Mouse (Mus musculus) NIH3T3 (cell line): ENCODE measurements at regions not wholly inside any gene's neighbourhood (a gene's known extent, or its start where the extent isn't known, plus 50 kb on each side); places are given as distances from the start of the nearest gene placed in this dataset.
A peak's percentile ranks its signal among the peaks of the same experiment; 100 is the strongest.
"Not testable (repeated sequence)": the region's sequence is repeated elsewhere in the genome, so short reads cannot be mapped to it uniquely, and the experiment has no call there.

Experiments used
- DNase-seq: peaks from one replicate; pipeline ENCODE4 v3.0.0-alpha.2; 2012; ENCODE audit warnings: low read depth

DNA sequence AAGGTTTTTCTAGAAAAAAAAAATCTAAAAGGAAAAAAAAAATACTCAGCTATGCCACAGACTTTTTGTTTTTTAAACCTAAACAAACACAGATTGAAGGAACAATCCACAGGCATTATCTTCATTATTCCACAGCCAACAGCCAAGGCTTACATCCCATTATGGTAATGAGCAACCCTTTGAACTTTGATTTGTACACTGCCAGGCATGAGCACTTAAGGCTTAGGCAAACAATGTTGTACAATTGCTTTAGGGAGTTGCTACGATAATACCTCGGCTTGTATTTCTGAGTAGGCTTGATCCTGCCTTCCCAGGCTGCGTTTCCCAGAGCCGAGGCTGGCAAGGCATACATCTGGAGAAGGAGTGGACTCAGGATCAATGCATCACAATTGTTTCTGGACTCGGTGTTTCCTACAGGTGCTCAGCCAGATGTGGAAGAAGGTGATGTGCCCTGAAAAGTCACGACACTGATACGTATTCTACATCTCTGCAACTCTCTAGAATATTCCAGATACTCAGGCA, 409.0 kb upstream of the Igfbp7 start:
- DNase-seq, result no peak

DNA sequence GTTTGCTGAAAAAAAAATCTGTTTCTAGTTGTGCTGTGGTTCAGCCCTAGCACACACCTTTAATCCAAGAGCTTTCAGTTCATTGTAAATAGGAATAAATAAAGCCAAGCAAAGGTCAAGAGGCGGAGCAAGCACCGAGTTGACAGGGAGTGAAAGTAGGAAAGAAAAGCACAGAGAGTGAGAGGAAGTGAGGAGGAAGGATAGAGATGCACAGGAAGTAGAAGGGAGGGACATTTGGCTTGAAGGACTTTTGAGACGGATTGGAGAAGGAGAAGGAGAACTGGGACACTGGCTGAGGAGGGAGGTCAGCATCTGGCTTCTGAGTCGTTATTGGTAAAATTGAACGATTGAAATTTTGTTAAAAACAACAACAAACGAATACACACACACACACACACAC, 402.0 kb upstream of the Igfbp7 start:
- peak; percentile 11 for DNase-seq

DNA sequence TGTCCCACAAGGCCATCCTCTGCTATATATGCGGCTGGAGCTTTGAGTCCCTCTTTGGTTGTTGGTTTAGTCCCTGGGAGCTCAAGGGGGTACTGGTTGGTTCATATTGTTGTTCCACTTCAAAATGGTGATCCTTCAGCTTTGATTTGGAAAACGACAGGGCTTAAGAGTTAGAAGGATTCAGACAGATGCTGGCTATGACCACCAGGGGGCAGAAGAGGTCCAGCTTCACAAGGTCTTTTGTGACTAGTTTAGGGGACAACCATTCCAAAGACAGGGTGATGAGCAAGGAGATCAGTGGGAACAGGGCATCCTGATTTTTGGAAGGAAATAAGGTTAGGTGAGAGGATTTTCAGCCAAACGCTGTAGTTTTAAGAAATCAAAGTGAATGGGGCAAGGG, 399.9 kb upstream of the Igfbp7 start:
- peak; percentile 72 for DNase-seq

DNA sequence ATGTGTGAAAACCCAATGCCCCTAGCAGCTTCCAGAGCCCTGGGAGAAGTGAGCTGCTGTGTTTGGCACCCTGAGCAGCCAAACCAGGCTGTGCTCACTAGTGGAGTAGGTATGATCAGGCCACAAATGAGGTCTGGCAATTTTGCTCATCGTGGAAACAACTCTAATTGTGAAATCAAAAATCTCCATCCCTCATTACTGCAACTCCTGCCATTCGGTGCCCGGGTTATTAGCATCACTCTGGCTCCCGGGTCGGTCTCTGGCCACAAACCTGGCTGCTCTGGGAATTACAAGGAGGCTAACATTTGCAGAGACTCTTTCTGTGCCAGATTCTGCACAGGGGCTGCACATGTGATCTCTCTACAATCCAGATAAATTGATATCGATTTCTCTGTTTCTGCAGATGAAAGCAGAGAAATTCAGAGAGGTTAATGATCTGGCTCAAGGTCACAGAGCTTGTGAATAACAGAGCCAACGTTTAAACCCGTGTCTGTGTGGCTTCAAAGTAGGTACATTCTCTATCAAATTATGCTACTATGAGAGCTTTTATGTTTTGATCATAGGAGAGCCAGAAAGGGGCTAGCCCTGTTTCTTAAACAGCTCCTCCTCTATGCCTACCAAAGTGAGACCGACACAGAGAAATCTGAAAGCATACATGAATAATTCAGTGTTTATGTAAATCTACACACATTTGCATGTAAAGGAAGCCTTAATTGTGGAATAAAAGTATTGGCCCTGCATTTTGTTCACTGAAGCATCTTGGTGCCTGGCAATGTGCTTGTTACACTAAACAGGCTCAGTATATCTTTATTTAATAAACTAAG, 398.7 kb upstream of the Igfbp7 start:
- DNase-seq, result no peak

DNA sequence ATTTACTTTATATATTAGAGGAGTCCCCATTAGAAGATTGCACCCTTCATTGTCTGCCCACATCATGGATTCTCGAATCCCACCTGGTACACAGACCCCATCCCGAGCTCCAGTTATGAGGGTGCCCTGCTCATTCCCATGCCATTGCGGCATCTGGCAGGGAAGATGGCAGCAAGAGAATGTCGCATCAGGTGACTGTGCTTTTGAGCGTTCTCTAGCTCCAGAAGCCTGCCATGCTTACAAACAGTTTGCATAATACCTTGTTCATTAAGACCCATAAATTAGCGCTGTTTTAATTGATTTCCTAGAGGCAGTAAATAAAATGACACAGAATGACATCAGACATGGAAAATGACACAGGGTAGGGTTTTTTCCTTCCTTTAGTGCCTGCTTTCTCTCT, 398.0 kb upstream of the Igfbp7 start:
- DNase-seq, result no peak

DNA sequence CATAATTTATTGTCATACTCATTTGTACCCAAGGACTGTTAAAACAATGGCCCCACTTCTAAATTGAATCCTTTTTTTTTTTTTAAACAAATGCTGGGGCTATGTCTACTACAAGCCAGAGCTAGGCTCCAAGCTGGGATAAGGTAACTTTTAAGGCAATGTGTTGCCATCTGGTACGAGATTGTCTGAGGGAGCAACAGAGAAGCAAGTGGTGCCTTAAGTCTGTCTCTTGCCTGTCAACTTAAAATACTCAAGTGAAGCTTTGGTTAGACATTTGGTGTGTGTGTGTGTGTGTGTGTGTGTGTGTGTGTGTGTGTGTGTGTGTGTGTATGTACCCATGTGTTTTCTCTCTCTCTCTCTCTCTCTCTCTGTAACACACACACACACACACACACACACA, 397.5 kb upstream of the Igfbp7 start:
- DNase-seq, result no peak

DNA sequence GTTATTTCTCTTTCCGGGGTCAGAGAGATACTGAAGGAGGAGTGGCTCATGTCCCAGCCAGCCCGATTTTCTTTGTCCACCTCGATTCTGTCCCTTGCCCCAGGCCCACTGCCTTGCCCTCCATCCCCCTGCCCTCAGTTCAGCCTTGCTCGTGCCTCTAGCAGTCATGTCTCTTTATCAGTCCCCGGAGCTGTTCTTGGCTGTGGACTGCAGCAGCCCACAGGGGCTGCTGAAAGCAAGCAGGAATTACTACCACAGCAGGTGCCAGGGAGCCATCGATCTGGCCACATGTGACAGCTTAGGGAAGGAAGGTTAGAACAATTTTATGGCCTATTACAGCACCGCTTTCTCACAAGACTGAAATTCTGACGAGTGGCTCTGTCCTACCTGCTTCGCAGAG, 396.3 kb upstream of the Igfbp7 start:
- no peak for DNase-seq

DNA sequence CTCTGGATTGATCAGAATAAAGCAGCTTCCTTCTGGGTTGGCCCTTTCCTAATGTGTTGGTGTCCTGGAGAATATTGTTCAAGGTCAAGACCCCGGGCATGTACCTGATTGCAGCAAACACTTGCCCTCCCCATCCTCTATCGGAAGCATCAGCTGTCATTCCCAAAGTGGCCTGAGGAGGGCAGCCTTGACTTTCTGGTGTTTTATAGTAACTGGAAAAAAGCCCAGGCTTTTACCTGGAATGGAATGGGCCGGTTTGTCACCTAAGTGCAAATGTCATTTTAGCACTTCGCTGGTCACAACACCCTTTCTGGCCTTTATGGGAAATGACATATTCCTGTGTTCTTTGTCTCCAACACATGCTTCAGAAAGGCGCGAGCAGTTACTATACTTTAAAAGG, 395.7 kb upstream of the Igfbp7 start:
- peak; percentile 61 for DNase-seq

DNA sequence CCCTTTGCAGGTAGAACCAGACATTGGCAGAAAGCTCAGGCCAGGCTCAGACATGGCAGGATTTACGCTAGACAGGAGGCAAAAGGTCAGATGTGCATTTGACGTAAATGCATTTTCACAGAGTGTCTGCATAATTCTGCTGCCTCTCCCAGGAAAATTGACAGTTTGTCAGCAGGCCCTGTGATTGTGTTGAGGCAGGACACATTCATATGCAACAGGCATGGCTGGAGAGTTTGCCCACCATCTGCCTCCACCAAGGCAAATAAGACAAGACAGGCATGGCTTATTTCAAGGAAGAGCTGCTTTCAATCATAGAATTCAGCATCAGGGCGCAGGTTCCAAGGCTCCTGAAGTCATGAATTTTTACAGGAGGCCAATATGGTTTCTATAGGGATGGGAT, 389.1 kb upstream of the Igfbp7 start:
- DNase-seq, result no peak

DNA sequence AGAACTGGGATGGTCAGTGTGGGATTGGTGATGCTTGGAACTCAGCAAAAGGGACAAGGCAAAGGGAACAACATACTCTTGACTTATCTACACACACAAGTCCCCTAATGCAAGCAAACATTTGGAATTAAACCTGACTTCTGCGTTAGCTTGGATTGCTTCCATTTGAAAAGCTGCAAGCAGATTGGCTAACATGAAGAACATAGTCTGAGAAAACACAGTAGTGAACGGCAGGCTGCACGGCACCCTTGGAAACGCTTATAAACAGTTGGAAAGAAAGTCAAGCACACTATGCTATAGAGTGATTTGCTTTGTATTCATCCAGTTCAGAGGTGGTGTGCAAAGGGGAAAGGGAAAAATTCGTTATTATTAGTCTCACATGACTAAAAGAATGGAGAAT, 387.9 kb upstream of the Igfbp7 start:
- DNase-seq, result no peak

DNA sequence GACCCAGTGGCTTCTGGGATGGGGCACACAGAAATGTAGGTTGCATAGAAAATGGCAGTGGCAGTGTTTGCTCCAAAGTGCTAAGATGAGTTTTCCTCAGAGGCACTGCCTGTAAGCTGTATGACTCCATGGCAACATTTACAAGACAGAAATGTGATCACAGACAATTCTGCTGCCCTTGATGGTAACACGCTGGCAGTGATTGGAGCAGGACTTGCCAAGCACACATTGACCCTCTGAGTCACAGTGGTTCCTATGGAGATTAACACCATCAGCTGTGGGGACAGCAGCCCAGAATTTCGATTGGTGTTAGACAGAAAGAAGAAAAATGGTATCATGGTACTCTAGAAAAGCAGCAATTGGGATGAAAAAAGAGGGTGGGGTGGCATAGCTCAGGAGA, 376.1 kb upstream of the Igfbp7 start:
- no peak for DNase-seq

DNA sequence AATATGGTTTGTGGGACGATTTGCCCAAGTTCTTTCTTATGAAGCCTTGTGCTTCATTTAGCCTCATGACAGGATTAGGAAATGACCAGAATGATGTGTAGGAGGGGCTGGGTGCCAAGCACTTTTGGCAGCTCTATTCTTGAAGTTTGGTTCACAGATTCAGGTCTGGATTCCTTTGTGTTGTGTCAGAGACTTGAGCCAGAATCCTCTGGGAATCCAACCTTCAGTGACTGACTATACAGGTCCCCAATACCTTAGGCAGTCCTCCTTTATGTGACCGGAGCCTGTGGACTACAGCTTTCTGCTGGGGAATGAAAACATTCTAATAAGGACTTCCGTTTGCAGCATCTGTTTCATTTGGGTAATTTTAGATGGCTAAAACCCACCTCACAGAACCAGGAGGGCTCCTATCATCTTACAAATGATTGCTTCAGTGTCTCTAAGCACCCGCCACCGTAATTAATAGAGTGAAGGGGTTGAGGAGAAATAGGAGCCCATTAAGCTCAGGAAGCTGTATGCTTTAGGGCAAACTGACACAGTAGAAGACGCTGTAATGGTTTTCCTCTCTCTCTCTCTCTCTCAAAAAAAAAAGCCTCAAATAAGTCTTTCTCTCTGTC, 354.7 kb upstream of the Igfbp7 start:
- DNase-seq, result no peak

DNA sequence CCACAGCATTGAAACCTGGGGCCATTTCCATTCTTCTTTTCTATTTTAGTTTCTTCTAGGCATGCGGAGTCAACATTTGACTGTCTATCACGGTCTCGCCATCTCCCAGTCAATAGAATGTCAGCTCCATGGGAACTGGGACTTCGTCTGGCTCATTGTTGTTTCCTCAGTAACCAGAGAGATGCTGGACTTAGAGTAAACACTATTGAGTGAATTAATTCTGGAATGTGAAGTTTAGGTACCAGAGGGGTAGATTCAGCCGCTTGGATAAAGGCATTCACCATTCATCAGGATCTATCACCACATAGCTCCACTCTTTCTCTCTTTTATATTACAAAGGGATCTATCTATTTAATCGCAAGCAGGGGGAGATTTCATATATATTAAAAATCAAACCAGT, 354.2 kb upstream of the Igfbp7 start:
- no peak for DNase-seq

DNA sequence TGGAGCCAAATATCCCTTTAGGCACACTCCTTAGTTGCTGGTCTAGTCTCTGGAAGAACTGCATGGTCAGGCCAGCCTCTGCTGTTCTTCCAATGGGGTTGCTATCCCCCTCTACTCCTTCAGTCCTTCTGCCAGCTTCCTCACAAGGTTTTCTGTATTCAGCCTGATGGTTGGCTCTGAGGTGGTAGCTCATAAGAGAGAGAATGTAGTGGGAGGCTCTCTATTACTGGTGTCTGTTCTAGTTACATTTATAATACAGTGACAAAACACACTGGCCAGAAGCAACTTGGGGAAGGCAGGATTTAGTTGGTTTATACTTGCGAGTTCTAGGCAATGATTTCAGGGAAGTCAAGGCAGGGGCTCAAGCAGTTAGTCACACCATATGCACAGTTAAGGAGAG, 341.1 kb upstream of the Igfbp7 start:
- DNase-seq, result no peak

DNA sequence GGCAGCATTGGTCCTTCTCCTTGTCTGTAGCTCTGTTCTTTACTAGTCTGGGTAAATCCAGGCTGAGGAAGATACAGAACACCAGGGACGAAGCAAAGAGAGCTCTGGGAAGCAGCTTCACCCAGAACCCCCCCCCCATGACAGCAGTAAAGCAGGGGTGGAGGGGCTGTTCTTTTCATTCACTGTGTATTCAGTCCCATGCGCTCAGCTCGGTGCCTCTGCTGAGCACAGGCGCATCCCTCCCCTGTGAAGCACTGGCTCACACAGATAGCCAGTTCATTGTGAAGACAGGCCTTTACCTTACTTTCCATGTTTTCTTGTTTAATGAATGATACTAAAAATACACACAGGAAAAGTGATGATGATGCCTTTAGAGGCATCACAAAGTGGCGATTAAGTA, 338.8 kb upstream of the Igfbp7 start:
- DNase-seq, result no peak

DNA sequence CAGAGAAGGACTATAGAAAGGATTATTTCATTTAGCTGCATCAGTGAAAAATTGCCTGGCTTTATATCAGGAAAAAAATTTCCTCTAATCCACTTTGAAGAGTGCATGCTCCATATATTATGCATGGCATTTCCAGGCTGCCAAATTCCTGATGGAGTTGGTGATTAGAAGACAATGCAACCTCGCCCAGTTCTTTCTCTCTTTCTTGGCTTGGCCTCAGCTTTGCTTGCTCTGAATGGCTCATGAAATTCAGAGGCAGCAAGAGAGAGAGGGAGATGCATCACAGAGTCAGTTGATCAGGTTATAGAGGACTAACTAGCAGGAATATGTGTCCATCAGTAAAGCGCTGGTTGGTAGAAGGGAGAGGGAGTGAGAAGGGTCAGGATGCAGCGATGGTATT, 335.6 kb upstream of the Igfbp7 start:
- no peak for DNase-seq

DNA sequence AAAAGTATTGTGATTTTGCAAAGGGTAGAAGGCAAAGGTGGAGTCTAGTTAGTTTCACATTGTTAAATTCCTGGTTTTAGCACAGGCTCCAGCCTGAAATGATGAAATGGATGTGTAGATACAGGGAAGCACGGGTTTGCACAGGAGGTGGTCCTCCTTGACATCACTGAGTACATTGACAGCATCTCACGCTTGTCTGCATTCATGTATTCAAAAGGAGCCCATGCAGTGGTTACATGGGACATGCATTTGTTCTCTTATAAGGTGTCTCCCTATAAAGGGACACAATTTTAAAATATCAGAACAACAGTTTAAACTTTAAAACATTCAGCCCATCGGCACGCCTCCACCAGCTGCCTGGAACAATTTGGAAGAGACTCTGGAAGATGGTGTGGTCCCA, 322.4 kb upstream of the Igfbp7 start:
- DNase-seq, result not testable (repeated sequence)

DNA sequence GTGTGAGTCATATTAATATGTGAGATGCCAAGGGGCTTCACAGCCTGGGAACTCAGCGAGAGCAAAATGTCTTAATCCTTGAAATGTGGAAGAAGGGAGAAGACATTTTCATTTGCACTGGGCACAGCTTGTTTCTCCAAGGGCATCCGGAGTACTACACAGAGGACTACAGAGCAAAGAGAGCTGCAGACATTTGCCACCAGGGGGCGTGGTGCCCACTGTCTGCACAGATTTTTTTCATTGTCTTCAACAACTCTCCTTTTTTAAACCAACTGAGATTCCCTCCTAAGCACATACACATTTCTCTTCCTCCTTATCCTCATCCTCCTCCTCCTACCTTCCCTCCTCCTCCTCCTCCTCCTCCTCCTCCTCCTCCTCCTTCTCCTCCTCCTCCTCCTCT, 273.8 kb upstream of the Igfbp7 start:
- peak; percentile 3 for DNase-seq

DNA sequence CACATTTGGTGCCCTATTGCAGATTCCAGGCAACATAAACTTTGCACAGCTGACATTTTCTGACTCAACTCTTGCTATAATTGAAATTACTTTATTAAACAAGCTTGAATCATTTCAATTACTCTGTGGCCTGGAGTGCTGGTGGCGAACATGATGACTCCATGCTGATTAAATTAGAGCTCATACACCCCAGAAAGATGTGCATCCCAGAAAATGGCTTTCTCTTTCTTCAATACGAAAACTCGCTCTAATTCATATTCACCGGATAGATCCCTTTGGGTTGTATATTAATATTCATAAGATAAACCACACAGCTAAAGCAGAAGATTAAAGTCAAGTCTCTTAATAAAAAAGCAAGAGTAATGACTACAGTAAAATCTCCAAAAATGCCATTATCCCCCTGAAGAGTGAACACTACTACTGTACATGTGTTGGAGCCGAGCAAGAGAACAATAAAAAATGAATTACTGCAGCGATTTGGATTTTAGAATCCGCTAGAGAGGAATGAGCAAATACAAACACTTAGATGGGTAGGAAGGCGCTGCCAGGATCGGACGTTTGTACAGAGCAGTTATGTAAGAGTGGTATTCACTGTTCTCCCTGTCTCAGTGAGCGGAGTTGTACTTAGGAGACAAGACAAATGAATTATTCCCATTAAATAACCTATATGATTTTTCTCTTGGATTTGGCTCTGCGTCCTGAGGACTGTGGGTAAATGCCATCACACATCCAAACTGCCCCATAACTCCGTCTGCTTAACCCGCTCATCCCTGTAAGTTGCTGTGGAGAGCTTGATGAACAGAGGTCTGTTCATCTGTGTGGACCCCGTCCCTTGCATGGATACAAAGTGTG, 264.5 kb upstream of the Igfbp7 start:
- DNase-seq, result no peak

DNA sequence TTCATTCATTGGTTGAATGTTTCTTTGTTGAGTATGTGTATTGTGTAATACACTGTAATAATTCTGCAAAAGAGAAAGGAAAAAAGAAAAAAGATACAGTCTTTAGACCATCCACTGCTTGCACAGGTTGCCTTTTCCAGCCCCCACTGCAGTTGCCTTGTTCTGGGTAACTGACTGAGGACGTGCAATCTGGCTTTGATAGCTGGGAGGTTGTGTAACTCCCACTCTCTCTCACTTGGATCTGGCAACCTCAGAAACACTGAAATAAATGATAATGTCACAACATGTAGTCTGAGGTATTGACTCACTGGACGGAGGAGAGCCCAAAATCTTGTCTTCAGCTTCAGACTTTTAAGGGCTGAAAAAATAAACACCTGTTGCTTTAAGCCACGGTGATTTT, 255.3 kb upstream of the Igfbp7 start:
- no peak for DNase-seq

DNA sequence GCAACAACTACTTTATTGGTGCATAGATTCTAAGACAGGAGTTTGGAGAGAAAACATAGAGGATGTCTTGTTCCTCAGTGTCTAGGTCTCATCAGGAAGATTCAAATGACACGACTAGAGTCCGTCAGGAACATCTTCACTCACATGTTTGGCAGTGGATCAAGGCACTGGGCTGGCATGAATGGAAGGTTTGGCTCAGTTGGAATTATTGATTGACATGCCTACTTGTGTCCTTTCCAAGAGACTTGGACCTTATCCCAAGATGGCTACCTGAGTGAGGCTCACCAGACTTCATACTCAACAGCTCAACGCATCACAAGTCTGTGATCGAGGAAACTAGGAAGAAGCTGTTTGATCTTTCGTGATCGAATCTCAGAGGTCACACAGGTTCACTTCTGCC, 251.2 kb upstream of the Igfbp7 start:
- DNase-seq, result no peak

DNA sequence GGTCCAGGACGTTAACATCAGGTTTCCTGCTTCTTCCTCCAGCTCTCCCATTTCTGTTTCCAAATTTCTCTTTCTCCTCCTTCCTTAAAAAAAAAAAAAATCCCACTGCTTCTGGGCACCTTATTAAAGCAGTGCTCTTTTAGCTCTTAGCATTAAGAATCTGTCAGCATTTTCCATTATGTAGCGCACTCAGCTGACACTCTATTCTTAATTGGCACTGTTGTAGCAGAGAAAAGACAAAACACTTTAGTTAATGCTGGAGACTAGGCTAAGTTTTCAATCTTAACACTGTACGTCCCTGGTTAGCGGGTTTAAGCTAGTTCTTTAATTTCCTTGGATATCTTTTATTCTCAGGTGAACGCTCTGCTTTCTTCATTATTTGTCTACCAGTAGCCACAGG, 236.8 kb upstream of the Igfbp7 start:
- no peak for DNase-seq

DNA sequence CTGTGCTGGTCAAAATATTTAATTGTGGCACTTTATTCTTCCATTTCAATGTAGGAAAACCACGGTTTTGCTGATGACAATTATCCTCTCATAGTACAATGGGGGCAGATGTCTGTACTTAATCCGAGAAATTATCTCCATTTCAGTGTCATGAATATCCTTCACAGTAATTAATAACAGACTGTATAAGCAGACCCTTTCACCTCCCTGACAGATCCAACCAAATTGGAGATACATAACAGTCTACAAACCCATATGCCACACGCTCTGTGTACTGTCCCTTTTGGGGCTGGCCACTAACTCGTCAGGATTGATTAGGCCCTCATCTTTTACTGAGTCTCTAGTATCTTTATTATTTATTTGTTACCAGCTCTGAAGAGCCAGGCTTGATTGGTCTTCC, 212.6 kb upstream of the Igfbp7 start:
- DNase-seq, result no peak
